Mouse (Mus musculus): ENCODE results near the gene Fam161a. TPM values are rescaled to one million over a fixed set of nuclear protein-coding genes. Genes with fewer than 3 reads are reported as not detected.
A peak's percentile ranks its signal among the peaks of the same experiment; 100 is the strongest.
"Not testable (repeated sequence)": the region's sequence is repeated elsewhere in the genome, so short reads cannot be mapped to it uniquely, and the experiment has no call there.

Fam161a gene
- polyA plus RNA-seq, 1 experiment from 2014 or later: 4.8 TPM

GRCm38 (mm10) chr11:23065167-23065668, 57.9 kb downstream of the Fam161a start:
- no peak overlapping the region for H3K9ac ChIP-seq (replicated peaks)
- no peaks in the 10 kb centered on the region for H3K27me3 ChIP-seq
- 92% methylated on average over 2 of the region's 2 CpGs for WGBS
- no peaks in the 10 kb centered on the region for H3K9me3 ChIP-seq
- peaks cover 4% of the 10 kb centered on the region for H3K4me1 ChIP-seq (replicated peaks)
- H3K4me3 ChIP-seq (replicated peaks): no peak overlapping the region
- no peaks in the 10 kb centered on the region for H3K36me3 ChIP-seq
- no peak overlapping the region for H3K27ac ChIP-seq
- no peak overlapping the region for H3K4me2 ChIP-seq (replicated peaks)
- ATAC-seq: no peak

DNA sequence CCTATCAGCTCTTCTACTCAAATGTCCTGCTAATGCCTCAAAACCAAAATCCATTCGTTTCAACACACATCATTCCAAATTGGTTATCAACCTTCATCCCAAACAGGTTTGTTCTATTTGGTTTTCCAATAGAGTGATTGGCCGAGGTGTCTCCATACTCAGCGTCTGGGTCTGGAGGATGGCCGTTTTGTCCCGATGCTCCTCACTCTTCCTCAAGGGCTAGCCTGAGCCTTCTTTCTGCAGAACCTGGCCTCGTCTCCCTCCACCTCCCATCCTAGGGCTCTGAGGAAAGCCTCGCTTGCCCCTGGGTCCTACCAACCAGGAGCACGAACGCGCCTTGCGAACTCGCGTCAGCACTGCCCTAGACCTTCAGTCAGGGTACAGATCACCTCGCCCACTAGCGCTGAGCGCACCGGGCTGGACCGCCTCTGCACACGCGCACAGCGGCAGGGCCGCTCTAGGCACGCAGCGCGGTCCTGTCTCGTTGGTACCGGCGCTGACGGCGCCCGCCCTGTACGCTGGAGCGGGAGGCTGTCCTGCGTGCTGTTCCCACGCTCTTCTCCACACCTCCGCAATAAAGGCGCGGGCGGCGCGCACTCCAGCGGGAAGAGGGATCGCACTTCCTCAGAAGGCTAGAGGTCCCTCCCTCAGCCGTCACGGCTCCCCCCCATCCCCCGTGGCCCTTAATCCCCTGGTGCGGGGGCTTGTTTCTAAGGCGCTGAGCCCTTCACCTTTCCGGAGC, 60.2 kb downstream of the Fam161a start:
- Histone ChIP-seq H3K4me1 (replicated peaks) (peaks cover 4% of the 10 kb centered on the region), H3K9me3 (no peaks in the 10 kb centered on the region), H3K27ac (peak overlapping the region; percentile 64), H3K27me3 (no peaks in the 10 kb centered on the region), H3K4me3 (replicated peaks) (peak overlapping the region; percentile 59), H3K36me3 (no peaks in the 10 kb centered on the region), H3K9ac (replicated peaks) (peak overlapping the region; percentile 70), H3K4me2 (replicated peaks) (peak overlapping the region; percentile 55)
- ATAC-seq: peak; percentile 100
- WGBS: 2% methylated on average over 49 of the region's 49 CpGs

DNA sequence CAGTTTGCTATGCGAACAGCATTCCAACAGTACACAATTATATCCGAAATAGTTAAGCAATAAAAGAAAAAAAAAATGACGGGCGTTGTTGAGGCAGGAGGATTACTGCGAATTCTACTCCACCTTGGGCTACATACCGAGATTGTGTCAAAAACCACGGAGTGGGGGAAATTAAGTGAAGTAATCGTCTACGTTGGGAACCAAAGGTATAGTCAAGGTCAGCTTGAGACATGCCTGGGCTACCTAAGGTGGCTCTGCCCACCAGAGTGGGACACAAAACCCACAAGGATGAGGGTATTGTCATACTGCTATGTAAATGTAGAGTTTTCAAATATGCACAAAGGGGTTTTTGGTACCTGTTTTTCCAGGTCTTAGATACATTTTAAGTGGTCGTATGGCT, 60.9 kb downstream of the Fam161a start:
- Histone ChIP-seq H3K4me3 (replicated peaks) (peak overlapping the region; percentile 59), H3K27me3 (no peaks in the 10 kb centered on the region), H3K27ac (peak overlapping the region; percentile 64), H3K9me3 (no peaks in the 10 kb centered on the region), H3K4me2 (replicated peaks) (peak overlapping the region; percentile 55), H3K4me1 (replicated peaks) (peaks cover 4% of the 10 kb centered on the region), H3K36me3 (no peaks in the 10 kb centered on the region), H3K9ac (replicated peaks) (peak overlapping the region; percentile 70)
- 10% methylated on average over 10 of the region's 10 CpGs for WGBS
- ATAC-seq: peak; percentile 13; the same call in 1 of the 2 replicates

DNA sequence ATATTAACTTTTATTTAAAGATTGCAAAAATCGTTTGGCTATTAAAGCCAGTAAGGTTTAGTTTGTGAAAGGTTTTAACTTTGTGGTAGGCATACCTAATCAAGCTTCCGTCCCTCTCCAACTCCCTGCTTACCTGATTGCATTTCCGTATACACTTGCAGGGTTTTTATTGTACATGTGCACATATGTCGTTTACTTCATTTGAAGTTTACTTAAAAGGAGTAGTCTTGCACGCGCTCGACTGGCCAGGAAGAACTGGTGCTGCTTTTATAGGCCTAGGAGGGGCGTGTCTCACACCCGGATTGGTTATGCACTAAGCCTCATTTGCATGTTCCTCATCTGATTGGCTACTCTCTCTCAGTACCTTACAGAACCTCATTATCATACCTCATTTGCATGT, 61.7 kb downstream of the Fam161a start:
- not testable (repeated sequence) for H3K27ac ChIP-seq; H3K36me3 ChIP-seq; H3K4me1 ChIP-seq (replicated peaks); H3K4me3 ChIP-seq (replicated peaks); H3K27me3 ChIP-seq; H3K9me3 ChIP-seq; ATAC-seq; H3K9ac ChIP-seq (replicated peaks); H3K4me2 ChIP-seq (replicated peaks)
- 94% methylated on average over 9 of the region's 9 CpGs for WGBS

- WGBS: 85% methylated on average over 7 of the region's 7 CpGs
- Histone ChIP-seq H3K9ac (replicated peaks) (no peak overlapping the region), H3K27ac (no peak overlapping the region), H3K4me3 (replicated peaks) (no peak overlapping the region), H3K27me3 (no peaks in the 10 kb centered on the region), H3K4me2 (replicated peaks) (no peak overlapping the region), H3K36me3 (no peaks in the 10 kb centered on the region), H3K4me1 (replicated peaks) (no peaks in the 10 kb centered on the region), H3K9me3 (no peaks in the 10 kb centered on the region)
- ATAC-seq: no peak
Measured at GRCm38 (mm10) chr11:23074841-23075240, 67.5 kb downstream of the Fam161a start.

GRCm38 (mm10) chr11:23078541-23078940, 71.2 kb downstream of the Fam161a start:
- H3K9ac ChIP-seq (replicated peaks): no peak overlapping the region
- no peaks in the 10 kb centered on the region for H3K9me3 ChIP-seq
- no peaks in the 10 kb centered on the region for H3K36me3 ChIP-seq
- no peak overlapping the region for H3K4me2 ChIP-seq (replicated peaks)
- WGBS: 93% methylated on average over 1 of the region's 1 CpGs
- H3K27ac ChIP-seq: no peak overlapping the region
- H3K27me3 ChIP-seq: no peaks in the 10 kb centered on the region
- H3K4me3 ChIP-seq (replicated peaks): no peak overlapping the region
- H3K4me1 ChIP-seq (replicated peaks): no peaks in the 10 kb centered on the region
- ATAC-seq: no peak

Other genes starting within 250 kb of the Fam161a start
- gene B3gnt2, start 146.6 kb upstream of the Fam161a start, polyA plus RNA-seq (2015; fragmentation: Nextera tagmentation; extraction: Ambion mirVana): 1.9 and 2.4 TPM in 2 replicates
- gene Zrsr1, start 35.5 kb upstream of the Fam161a start, polyA plus RNA-seq (2015; fragmentation: Nextera tagmentation; extraction: Ambion mirVana): 5.8 and 6.7 TPM in 2 replicates
- 2.7 and 4.4 TPM in 2 replicates for gene Gm28048, start 25.4 kb upstream of the Fam161a start, polyA plus RNA-seq (2015; fragmentation: Nextera tagmentation; extraction: Ambion mirVana)
- gene Commd1, start 25.1 kb upstream of the Fam161a start, polyA plus RNA-seq (2015; fragmentation: Nextera tagmentation; extraction: Ambion mirVana): 307 and 311 TPM in 2 replicates
- gene Cct4, start 17.0 kb upstream of the Fam161a start, polyA plus RNA-seq (2015; fragmentation: Nextera tagmentation; extraction: Ambion mirVana): 315 and 322 TPM in 2 replicates
- gene Xpo1, start 248.5 kb downstream of the Fam161a start, polyA plus RNA-seq (2015; fragmentation: Nextera tagmentation; extraction: Ambion mirVana): 86.6 and 89.4 TPM in 2 replicates